Comparison of ENCODE assay signal across 11 mouse cellular contexts in the genomic region with DNA sequence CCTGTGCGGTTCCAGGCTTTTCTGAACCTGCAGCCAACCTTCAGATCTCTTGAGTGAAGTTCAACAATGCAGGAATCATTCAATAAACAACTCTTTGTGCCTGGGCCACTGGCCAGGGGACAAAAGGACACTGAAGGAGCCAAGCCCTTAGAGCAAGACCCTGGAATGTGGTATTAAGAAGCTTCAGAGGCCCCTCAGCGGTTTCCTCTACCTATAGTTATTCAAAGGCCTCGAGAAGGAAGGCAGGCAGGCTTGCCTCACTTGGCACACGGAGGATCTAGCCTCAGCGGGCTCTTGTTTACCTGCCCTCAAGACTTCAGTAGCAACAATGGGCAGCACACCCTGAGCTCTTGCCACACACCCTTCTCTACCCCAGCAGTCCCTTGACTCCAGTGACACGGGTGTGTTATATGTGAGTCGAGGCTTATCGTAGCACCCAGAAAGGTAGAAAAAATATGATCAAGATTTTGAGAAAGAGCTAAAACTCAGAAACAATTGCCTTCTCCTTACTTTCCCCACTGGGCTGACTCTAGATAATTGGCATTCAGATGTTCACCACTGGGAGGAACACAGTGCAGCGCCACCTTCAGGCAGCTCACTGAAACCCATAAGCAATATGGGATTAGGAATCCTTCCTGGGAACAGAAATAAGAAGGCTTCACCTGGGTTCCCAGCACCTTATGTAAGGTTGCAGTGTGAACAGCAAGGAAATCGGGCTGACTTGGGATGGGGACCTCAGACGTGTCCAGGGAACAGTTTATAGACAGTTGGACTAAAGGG. TPM values are rescaled to one million over a fixed set of nuclear protein-coding genes. Genes with fewer than 3 reads are reported as not detected.
DNase-seq lines count a peak whose midpoint lies in the region; ATAC-seq and TF ChIP-seq lines count a peak whose summit lies in the region.
"Had no signal": no experiment of that assay in that cellular context is flagged by ENCODE, and none has a peak within 500 bp of the region (broad histone marks: within the 10 kb centered on the region; RNA-seq: fewer than 3 reads in every experiment).

No protein-coding gene starts in this region.

- peak; percentile 63 for TF ChIP-seq CTCF in liver, adult 2 months (IDR thresholded peaks at IDR 0.05; ENCODE audit: low read depth, low read length)

- no peak overlapping the region for H3K4me3 ChIP-seq in liver, adult 2 months (ENCODE audit: insufficient read depth, low read depth, low read length)
- no peak overlapping the region for H3K4me3 ChIP-seq in liver, embryonic 12.5 days
- no peak overlapping the region for H3K4me3 ChIP-seq in stomach, embryonic 15.5 days (replicated peaks)
- H3K4me3 ChIP-seq: heart, embryonic 15.5 days had no signal

- WGBS in liver, adult 2 months: 43% methylated on average over 11 of the region's 11 CpGs
- 71% methylated on average over 11 of the region's 11 CpGs for WGBS in liver, embryonic 12.5 days (ENCODE audit: insufficient replicate concordance)
- WGBS in stomach, embryonic 15.5 days: 70% methylated on average over 11 of the region's 11 CpGs

- H3K9me3 ChIP-seq in liver, embryonic 12.5 days (replicated peaks): no peaks in the 10 kb centered on the region
- no peaks in the 10 kb centered on the region for H3K9me3 ChIP-seq in stomach, embryonic 15.5 days
- H3K9me3 ChIP-seq: heart, embryonic 15.5 days had no signal

- no peak for TF ChIP-seq POLR2A in liver, adult 2 months (IDR thresholded peaks at IDR 0.05; ENCODE audit: extremely low read depth, insufficient read depth, low read length)

- H3K9ac ChIP-seq in liver, adult 2 months (ENCODE audit: low read depth, low read length): peak overlapping the region; percentile 22; the same call in 1 of the 2 replicates
- H3K9ac ChIP-seq in liver, embryonic 12.5 days: no peak overlapping the region
- H3K9ac ChIP-seq in stomach, embryonic 15.5 days: no peak overlapping the region
- H3K9ac ChIP-seq: heart, embryonic 15.5 days had no signal

- peak; percentile 30 for DNase-seq in embryo, embryonic 11 days
- DNase-seq in embryo, embryonic 10 days (ENCODE audit: low spot score): no peak
- DNase-seq in liver, adult 2 months (ENCODE audit: extremely low read depth, low read depth, low spot score): peak; percentile 88
- DNase-seq in kidney, postnatal 4 days: peak; percentile 37 to 49
- DNase-seq in cerebellum, postnatal 36 days: no peak
- no peak for DNase-seq in cerebellum, postnatal 25 days
- DNase-seq: cerebellum, postnatal 14 days had no signal

- peaks cover 25% of the 10 kb centered on the region for H3K4me1 ChIP-seq in liver, adult 2 months (ENCODE audit: control insufficient read depth, insufficient read depth, low read length)
- H3K4me1 ChIP-seq in liver, embryonic 12.5 days: no peaks in the 10 kb centered on the region
- H3K4me1 ChIP-seq in stomach, embryonic 15.5 days: no peaks in the 10 kb centered on the region
- H3K4me1 ChIP-seq: heart, embryonic 15.5 days had no signal

- no peaks in the 10 kb centered on the region for H3K79me2 ChIP-seq in liver, adult 2 months (ENCODE audit: control insufficient read depth, insufficient read depth, low read length)

- H3K27ac ChIP-seq in liver, adult 2 months (replicated peaks; ENCODE audit: insufficient read depth, low read depth, low read length): peak overlapping the region; percentile 91
- no peak overlapping the region for H3K27ac ChIP-seq in liver, embryonic 12.5 days
- H3K27ac ChIP-seq in stomach, embryonic 15.5 days: no peak overlapping the region
- H3K27ac ChIP-seq: heart, embryonic 15.5 days had no signal

- H3K27me3 ChIP-seq in liver, adult 2 months (ENCODE audit: control insufficient read depth, insufficient read depth, low read length): no peaks in the 10 kb centered on the region
- H3K27me3 ChIP-seq in liver, embryonic 12.5 days (replicated peaks): no peaks in the 10 kb centered on the region
- no peaks in the 10 kb centered on the region for H3K27me3 ChIP-seq in stomach, embryonic 15.5 days (replicated peaks)
- H3K27me3 ChIP-seq: heart, embryonic 15.5 days had no signal

- no peak for ATAC-seq in liver, embryonic 12.5 days
- ATAC-seq in stomach, embryonic 15.5 days (ENCODE audit: insufficient read depth, low FRiP score, low read depth): peak; percentile 47; the same call in 1 of the 2 replicates
- ATAC-seq: forebrain, embryonic 14.5 days had no signal

- peaks cover 13% of the 10 kb centered on the region; the same call in 1 of the 2 replicates for H3K36me3 ChIP-seq in liver, adult 2 months (ENCODE audit: control insufficient read depth, insufficient read depth, low read length)
- no peaks in the 10 kb centered on the region for H3K36me3 ChIP-seq in liver, embryonic 12.5 days
- no peaks in the 10 kb centered on the region for H3K36me3 ChIP-seq in stomach, embryonic 15.5 days

- H3K4me2 ChIP-seq in liver, embryonic 12.5 days: no peak overlapping the region
- no peak overlapping the region for H3K4me2 ChIP-seq in stomach, embryonic 15.5 days
- H3K4me2 ChIP-seq: heart, embryonic 15.5 days had no signal

RNA-seq across cellular contexts. Expression of a gene that starts 46.0 kb away (rescaled TPM):
- total RNA-seq in liver, adult 2 months (2014; rRNA removed): 18.2 and 32.5 TPM in 2 replicates
- polyA plus RNA-seq in liver, adult 2 months (2012; rRNA removed): 7.9 and 8.9 TPM in 2 replicates
- 2.8 and 3.4 TPM in 2 replicates for polyA plus RNA-seq in liver, embryonic 12.5 days (2016; fragmentation: Nextera tagmentation; extraction: Ambion mirVana)
- polyA plus RNA-seq in stomach, embryonic 15.5 days (2015; fragmentation: Nextera tagmentation; extraction: Ambion mirVana): 8.3 and 9.4 TPM in 2 replicates

Comparison
In these comparisons a context has a peak if more than half of its experiments do, and no peak if none do; other contexts are left out.
1. DNase-seq: peak in embryo, embryonic 11 days (single experiment), liver, adult 2 months (single experiment) and kidney, postnatal 4 days (2 of 2); none in embryo, embryonic 10 days (single experiment), cerebellum, postnatal 36 days (0 of 2) and cerebellum, postnatal 25 days (0 of 2).